Mouse (Mus musculus) left cerebral cortex, adult 11 months (tissue): Measurements from ENCODE around the gene Gata2.
"Not testable (repeated sequence)": the region's sequence is repeated elsewhere in the genome, so short reads cannot be mapped to it uniquely, and the experiment has no call there.

Experiments
- DNase-seq: peaks from one replicate; pipeline ENCODE4 v3.0.0; 2022; ENCODE audit warnings: low spot score

Gata2 gene

GRCm38 (mm10) chr6:88193433-88194052 lies at the start of gene Gata2:
TSS of gene Gata2 (plus strand) at chr6:88193891.
- no peak for DNase-seq

DNA sequence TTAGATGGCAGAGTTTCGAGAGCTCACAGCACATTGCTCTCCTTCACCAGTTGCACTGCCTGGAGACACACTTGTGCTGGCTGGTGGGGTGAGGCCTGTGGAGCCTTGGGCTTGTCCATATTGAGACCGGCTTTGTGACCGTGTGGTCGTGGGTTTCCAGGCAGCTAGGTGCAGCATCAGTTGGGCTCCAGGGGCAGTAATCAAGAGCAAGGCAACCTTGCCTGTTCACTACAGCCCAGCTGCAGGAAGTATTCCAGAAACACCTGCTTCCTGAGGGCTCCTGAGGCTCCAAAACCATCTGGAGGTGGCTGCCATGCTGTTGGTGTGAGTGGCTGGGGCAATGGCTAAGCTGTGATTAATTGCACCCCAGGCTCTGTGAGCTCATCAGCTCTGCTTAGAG lies 47.9 kb upstream of the Gata2 start:
- DNase-seq = no peak

DNA sequence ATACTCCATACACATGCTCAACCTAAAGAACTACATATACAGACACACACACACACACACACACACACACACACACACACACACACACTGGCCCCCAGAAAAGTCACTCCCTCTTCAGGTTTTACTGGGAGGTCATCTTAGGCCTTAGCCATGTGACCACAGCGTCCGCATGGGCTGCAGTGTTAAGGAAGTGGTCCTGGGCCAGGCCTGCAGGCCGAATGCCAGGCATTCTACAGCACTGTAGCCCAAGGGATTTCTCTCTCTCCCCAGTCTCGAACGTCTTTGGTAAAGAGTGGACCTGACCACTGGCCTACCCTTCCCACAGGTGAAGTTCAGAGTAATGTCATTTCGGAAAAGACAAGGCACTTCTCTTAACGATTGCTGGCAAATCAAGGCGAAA lies 47.1 kb upstream of the Gata2 start:
- DNase-seq = no peak

- DNase-seq = peak; percentile 24
Observed at GRCm38 (mm10) chr6:88147411-88148003, 46.2 kb upstream of the Gata2 start.

DNA sequence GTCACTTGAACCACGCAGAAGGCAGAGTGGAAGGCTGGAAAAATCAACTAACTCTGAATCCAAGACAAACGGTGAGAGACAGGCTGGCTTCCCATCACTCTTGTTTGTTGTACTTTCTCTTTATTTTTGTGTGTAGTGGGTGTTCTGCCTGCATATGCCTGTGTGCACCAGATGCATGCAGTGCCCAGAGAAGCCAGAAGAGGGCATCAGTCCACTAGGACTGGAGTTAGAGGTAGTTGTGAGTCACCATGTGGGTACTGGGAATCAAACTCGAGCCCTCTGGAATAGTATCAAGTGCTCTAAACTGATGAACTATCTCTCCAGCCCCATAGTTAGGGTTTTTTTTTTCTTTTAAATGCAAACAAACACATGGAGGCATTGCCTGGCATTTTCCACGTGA lies 42.4 kb upstream of the Gata2 start:
- DNase-seq = no peak

GRCm38 (mm10) chr6:88152127-88152705 lies 41.5 kb upstream of the Gata2 start:
- no peak for DNase-seq

DNA sequence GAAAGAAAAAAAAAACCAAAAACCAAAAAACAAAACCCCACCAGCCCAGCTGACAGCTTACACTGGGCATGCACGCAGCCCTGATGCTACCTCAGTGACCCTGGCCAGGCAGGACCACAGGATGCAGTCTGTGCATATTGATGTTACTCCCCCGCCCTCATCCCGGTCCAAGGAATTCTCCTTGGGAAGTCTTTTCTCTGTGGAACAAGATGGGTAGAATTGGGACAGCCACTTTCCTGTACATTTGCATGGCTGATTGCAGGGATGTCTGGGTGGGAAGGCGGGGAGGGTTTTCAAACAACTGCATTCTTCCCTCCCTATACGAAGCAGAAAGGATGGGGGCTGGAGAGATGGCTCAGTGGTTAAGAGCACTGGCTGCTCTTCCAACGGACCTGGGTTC lies 40.7 kb upstream of the Gata2 start:
- no peak for DNase-seq

GRCm38 (mm10) chr6:88155614-88156013 lies 38.1 kb upstream of the Gata2 start:
- DNase-seq = not testable (repeated sequence)

GRCm38 (mm10) chr6:88158790-88159189 lies 34.9 kb upstream of the Gata2 start:
- no peak for DNase-seq

GRCm38 (mm10) chr6:88166054-88166453 lies 27.6 kb upstream of the Gata2 start:
- DNase-seq = no peak

DNA sequence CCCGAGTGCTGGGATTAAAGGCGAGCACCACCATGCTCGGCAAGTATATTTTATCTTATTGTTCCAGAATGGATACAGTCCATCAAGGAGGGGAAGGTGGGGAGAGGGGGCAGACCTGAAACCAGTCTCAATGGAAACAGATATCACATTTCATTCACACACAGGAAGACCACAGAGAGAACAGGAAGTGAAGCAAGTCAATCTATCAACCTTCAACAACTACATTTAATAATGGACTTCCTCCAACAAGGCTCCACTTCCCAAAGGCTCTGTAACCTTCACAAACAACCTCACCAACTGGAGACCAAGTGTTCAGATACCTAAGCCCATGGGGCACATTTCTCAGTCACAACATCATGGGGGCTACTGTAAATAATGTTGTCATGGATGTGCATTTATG lies 19.5 kb upstream of the Gata2 start:
- no peak for DNase-seq

GRCm38 (mm10) chr6:88174676-88175075 lies 19.0 kb upstream of the Gata2 start:
- no peak for DNase-seq

DNA sequence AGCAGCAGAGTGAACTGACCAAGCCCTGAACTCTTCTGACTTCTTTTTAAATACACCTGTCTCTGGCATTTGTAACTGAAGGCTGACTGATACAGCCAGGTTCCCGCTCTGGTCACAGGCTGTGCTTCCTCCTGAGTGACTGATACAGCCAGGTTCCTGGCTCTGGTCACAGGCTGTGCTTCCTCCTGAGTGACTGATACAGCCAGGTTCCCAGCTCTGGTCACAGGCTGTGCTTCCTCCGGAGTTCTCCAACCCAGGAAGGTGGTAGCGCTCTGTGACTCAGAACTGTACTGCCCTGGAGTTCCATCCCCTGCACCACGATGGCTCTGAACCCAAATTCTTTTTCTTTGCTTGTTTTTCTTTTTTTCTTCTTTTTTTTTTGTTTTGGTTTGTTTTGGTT lies 9.0 kb upstream of the Gata2 start:
- no peak for DNase-seq

GRCm38 (mm10) chr6:88188148-88188547 lies 5.5 kb upstream of the Gata2 start:
- peak; percentile 34 for DNase-seq

GRCm38 (mm10) chr6:88189312-88190042 lies 4.2 kb upstream of the Gata2 start:
- peak; percentile 47 for DNase-seq

- no peak for DNase-seq
Observed at GRCm38 (mm10) chr6:88190043-88190309, 3.7 kb upstream of the Gata2 start.

GRCm38 (mm10) chr6:88190310-88191023 lies 3.2 kb upstream of the Gata2 start:
- DNase-seq = no peak

- DNase-seq = no peak
Observed at GRCm38 (mm10) chr6:88191024-88191365, 2.7 kb upstream of the Gata2 start.

- no peak for DNase-seq
Observed at GRCm38 (mm10) chr6:88191411-88192070, 2.1 kb upstream of the Gata2 start.

DNA sequence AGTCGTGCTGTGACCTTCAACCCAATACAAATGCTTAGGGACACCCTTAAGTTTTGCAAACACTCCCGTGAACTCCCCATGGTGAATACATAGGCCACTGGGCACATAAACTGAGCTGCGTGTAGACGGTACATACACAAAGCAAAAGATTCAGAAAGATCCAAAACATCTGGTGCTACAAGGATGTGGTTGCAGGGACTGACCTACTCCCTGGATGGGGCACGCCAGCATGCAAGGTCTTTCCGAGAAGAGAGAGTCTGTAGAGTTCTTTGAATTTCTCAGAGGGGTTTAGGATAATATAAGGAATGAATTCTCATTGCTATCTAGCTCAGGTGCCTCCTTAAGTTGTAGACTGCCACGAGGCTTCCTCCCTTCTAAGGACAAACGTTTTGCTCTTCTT lies 935 bp upstream of the Gata2 start:
- no peak for DNase-seq

- DNase-seq = no peak
Observed at GRCm38 (mm10) chr6:88194053-88194977, 624 bp downstream of the Gata2 start.
